Mouse (Mus musculus): ENCODE data around the gene Fam102a.
"Not testable (repeated sequence)": the region's sequence is repeated elsewhere in the genome, so short reads cannot be mapped to it uniquely, and the experiment has no call there.

Gene Fam102a

GRCm38 (mm10) chr2:32534733-32535471 lies at the start of gene Fam102a:
Gene Fam102a, plus strand, starts transcription at chr2:32535332.
- Histone ChIP-seq H3K9me3 (ENCODE audit: low read length) (no peaks in the 10 kb centered on the region), H3K4me3 (replicated peaks; ENCODE audit: low read length) (peak within 1 kb of the TSS; percentile 92), H3K36me3 (ENCODE audit: insufficient read depth, low read length) (no peaks in the 10 kb centered on the region), H3K27me3 (ENCODE audit: insufficient read depth, low read length) (peaks cover 4% of the 10 kb centered on the region; the same call in 1 of the 2 replicates), H3K4me1 (replicated peaks; ENCODE audit: low read depth, low read length) (peaks cover 59% of the 10 kb centered on the region)
- TF ChIP-seq POU5F1 (IDR thresholded peaks at IDR 0.05; ENCODE audit: borderline replicate concordance, low read length) (no peak), NANOG (IDR thresholded peaks at IDR 0.05; ENCODE audit: borderline replicate concordance, low read length) (no peak), CTCF (conservative IDR thresholded peaks at IDR 0.05; ENCODE audit: low read length) (no peak)

- Histone ChIP-seq H3K9me3 (ENCODE audit: low read length) (no peaks in the 10 kb centered on the region), H3K36me3 (ENCODE audit: insufficient read depth, low read length) (no peaks in the 10 kb centered on the region), H3K4me1 (replicated peaks; ENCODE audit: low read depth, low read length) (peaks cover 22% of the 10 kb centered on the region), H3K4me3 (replicated peaks; ENCODE audit: low read length) (no peak overlapping the region), H3K27me3 (ENCODE audit: insufficient read depth, low read length) (no peaks in the 10 kb centered on the region)
- TF ChIP-seq CTCF (conservative IDR thresholded peaks at IDR 0.05; ENCODE audit: low read length) (no peak), NANOG (IDR thresholded peaks at IDR 0.05; ENCODE audit: borderline replicate concordance, low read length) (no peak), POU5F1 (IDR thresholded peaks at IDR 0.05; ENCODE audit: borderline replicate concordance, low read length) (no peak)
These were observed 49.4 kb upstream of the Fam102a start for GRCm38 (mm10) chr2:32485751-32486150.

GRCm38 (mm10) chr2:32486155-32486554 lies 49.0 kb upstream of the Fam102a start:
- Histone ChIP-seq H3K36me3 (ENCODE audit: insufficient read depth, low read length) (no peaks in the 10 kb centered on the region), H3K9me3 (ENCODE audit: low read length) (no peaks in the 10 kb centered on the region), H3K4me1 (replicated peaks; ENCODE audit: low read depth, low read length) (peaks cover 22% of the 10 kb centered on the region), H3K4me3 (replicated peaks; ENCODE audit: low read length) (no peak overlapping the region), H3K27me3 (ENCODE audit: insufficient read depth, low read length) (no peaks in the 10 kb centered on the region)
- TF ChIP-seq POU5F1 (IDR thresholded peaks at IDR 0.05; ENCODE audit: borderline replicate concordance, low read length) (no peak), CTCF (conservative IDR thresholded peaks at IDR 0.05; ENCODE audit: low read length) (no peak), NANOG (IDR thresholded peaks at IDR 0.05; ENCODE audit: borderline replicate concordance, low read length) (no peak)

- no peaks in the 10 kb centered on the region for H3K36me3 ChIP-seq (ENCODE audit: insufficient read depth, low read length)
- H3K4me1 ChIP-seq (replicated peaks; ENCODE audit: low read depth, low read length): peaks cover 28% of the 10 kb centered on the region
- TF ChIP-seq POU5F1 (IDR thresholded peaks at IDR 0.05; ENCODE audit: borderline replicate concordance, low read length): no peak
- TF ChIP-seq CTCF (conservative IDR thresholded peaks at IDR 0.05; ENCODE audit: low read length): peak; percentile 68
- no peaks in the 10 kb centered on the region for H3K27me3 ChIP-seq (ENCODE audit: insufficient read depth, low read length)
- H3K9me3 ChIP-seq (ENCODE audit: low read length): no peaks in the 10 kb centered on the region
- no peak overlapping the region for H3K4me3 ChIP-seq (replicated peaks; ENCODE audit: low read length)
These were observed 48.0 kb upstream of the Fam102a start for GRCm38 (mm10) chr2:32487124-32487623.

- TF ChIP-seq POU5F1 (IDR thresholded peaks at IDR 0.05; ENCODE audit: borderline replicate concordance, low read length) (no peak), CTCF (conservative IDR thresholded peaks at IDR 0.05; ENCODE audit: low read length) (peak; percentile 75)
- Histone ChIP-seq H3K36me3 (ENCODE audit: insufficient read depth, low read length) (no peaks in the 10 kb centered on the region), H3K4me3 (replicated peaks; ENCODE audit: low read length) (peak overlapping the region; percentile 51), H3K9me3 (ENCODE audit: low read length) (no peaks in the 10 kb centered on the region), H3K4me1 (replicated peaks; ENCODE audit: low read depth, low read length) (peaks cover 43% of the 10 kb centered on the region), H3K27me3 (ENCODE audit: insufficient read depth, low read length) (no peaks in the 10 kb centered on the region)
These were observed 46.5 kb upstream of the Fam102a start for GRCm38 (mm10) chr2:32488679-32489078.

GRCm38 (mm10) chr2:32490730-32491129 lies 44.4 kb upstream of the Fam102a start:
- not testable (repeated sequence) for H3K27me3 ChIP-seq (ENCODE audit: insufficient read depth, low read length); H3K4me3 ChIP-seq (replicated peaks; ENCODE audit: low read length); H3K9me3 ChIP-seq (ENCODE audit: low read length); H3K36me3 ChIP-seq (ENCODE audit: insufficient read depth, low read length)
- H3K4me1 ChIP-seq (replicated peaks; ENCODE audit: low read depth, low read length): peaks cover 51% of the 10 kb centered on the region

GRCm38 (mm10) chr2:32492661-32493060 lies 42.5 kb upstream of the Fam102a start:
- H3K36me3 ChIP-seq (ENCODE audit: insufficient read depth, low read length): no peaks in the 10 kb centered on the region
- peaks cover 58% of the 10 kb centered on the region for H3K4me1 ChIP-seq (replicated peaks; ENCODE audit: low read depth, low read length)
- TF ChIP-seq POU5F1 (IDR thresholded peaks at IDR 0.05; ENCODE audit: borderline replicate concordance, low read length) (no peak), CTCF (conservative IDR thresholded peaks at IDR 0.05; ENCODE audit: low read length) (no peak), NANOG (IDR thresholded peaks at IDR 0.05; ENCODE audit: borderline replicate concordance, low read length) (no peak)
- no peak overlapping the region; the same call in 1 of the 2 replicates for H3K4me3 ChIP-seq (replicated peaks; ENCODE audit: low read length)
- peaks cover 5% of the 10 kb centered on the region; the same call in 1 of the 2 replicates for H3K27me3 ChIP-seq (ENCODE audit: insufficient read depth, low read length)
- no peaks in the 10 kb centered on the region for H3K9me3 ChIP-seq (ENCODE audit: low read length)

- TF ChIP-seq POU5F1 (IDR thresholded peaks at IDR 0.05; ENCODE audit: borderline replicate concordance, low read length) (no peak), NANOG (IDR thresholded peaks at IDR 0.05; ENCODE audit: borderline replicate concordance, low read length) (no peak), CTCF (conservative IDR thresholded peaks at IDR 0.05; ENCODE audit: low read length) (no peak)
- H3K4me3 ChIP-seq (replicated peaks; ENCODE audit: low read length): peak overlapping the region; percentile 17; the same call in 1 of the 2 replicates
- peaks cover 61% of the 10 kb centered on the region for H3K4me1 ChIP-seq (replicated peaks; ENCODE audit: low read depth, low read length)
- H3K9me3 ChIP-seq (ENCODE audit: low read length): no peaks in the 10 kb centered on the region
- no peaks in the 10 kb centered on the region for H3K36me3 ChIP-seq (ENCODE audit: insufficient read depth, low read length)
- H3K27me3 ChIP-seq (ENCODE audit: insufficient read depth, low read length): peaks cover 5% of the 10 kb centered on the region; the same call in 1 of the 2 replicates
These were observed 41.8 kb upstream of the Fam102a start for GRCm38 (mm10) chr2:32493301-32493701.

- Histone ChIP-seq H3K4me1 (replicated peaks; ENCODE audit: low read depth, low read length) (peaks cover 56% of the 10 kb centered on the region), H3K36me3 (ENCODE audit: insufficient read depth, low read length) (no peaks in the 10 kb centered on the region), H3K27me3 (ENCODE audit: insufficient read depth, low read length) (peaks cover 5% of the 10 kb centered on the region; the same call in 1 of the 2 replicates), H3K4me3 (replicated peaks; ENCODE audit: low read length) (0 out of 2 replicates have a peak overlapping the region, but pooled peaks have one; percentile 53), H3K9me3 (ENCODE audit: low read length) (peaks cover 11% of the 10 kb centered on the region)
- TF ChIP-seq NANOG (IDR thresholded peaks at IDR 0.05; ENCODE audit: borderline replicate concordance, low read length) (no peak), POU5F1 (IDR thresholded peaks at IDR 0.05; ENCODE audit: borderline replicate concordance, low read length) (no peak), CTCF (conservative IDR thresholded peaks at IDR 0.05; ENCODE audit: low read length) (no peak)
These were observed 40.6 kb upstream of the Fam102a start for GRCm38 (mm10) chr2:32494522-32494921.

Data from E14TG2a.4 (cell line).